Mouse (Mus musculus): ENCODE data around the gene Tbc1d1.

- no peak for TF ChIP-seq E2F4 (IDR thresholded peaks at IDR 0.05; ENCODE audit: insufficient read depth)
- no peak for TF ChIP-seq MYOG (IDR thresholded peaks at IDR 0.05; ENCODE audit: control insufficient read depth in 1 of 3, insufficient read depth in 1 of 3, insufficient read length in 2 of 3, low read depth in 2 of 3)
- TF ChIP-seq POLR2A (IDR thresholded peaks at IDR 0.05; ENCODE audit: insufficient read length, low read depth), result no peak
Measured at GRCm38 (mm10) chr5:64238894-64239652, 83.0 kb downstream of the Tbc1d1 start.

All from myocyte (in vitro differentiated cells).